10 mouse cellular contexts compared by ENCODE assay signal in genomic region chr2:52039083-52039801, GRCm38 (mm10). TPM values are rescaled to one million over a fixed set of nuclear protein-coding genes. Genes with fewer than 3 reads are reported as not detected.
DNase-seq lines count a peak whose midpoint lies in the region; ATAC-seq lines count a peak whose summit lies in the region.
"Had no signal": no experiment of that assay in that cellular context is flagged by ENCODE, and none has a peak within 500 bp of the region (broad histone marks: within the 10 kb centered on the region; RNA-seq: fewer than 3 reads in every experiment).

No protein-coding gene starts in this region.

- no peak for ATAC-seq in hindbrain, embryonic 11.5 days (ENCODE audit: low FRiP score)
- no peak for ATAC-seq in midbrain, embryonic 13.5 days

- H3K27me3 ChIP-seq in embryonic facial prominence, embryonic 10.5 days (replicated peaks; ENCODE audit: low read depth, poor library complexity, severe bottlenecking), result no peaks in the 10 kb centered on the region
- H3K27me3 ChIP-seq in hindbrain, embryonic 11.5 days (ENCODE audit: control insufficient read depth, insufficient read depth, low read length), result no peaks in the 10 kb centered on the region
- H3K27me3 ChIP-seq in midbrain, embryonic 13.5 days, result no peaks in the 10 kb centered on the region; the same call in 1 of the 2 replicates

- DNase-seq in NIH3T3 (ENCODE audit: low read depth), result peak; percentile 53
- DNase-seq in embryonic facial prominence, embryonic 10.5 days (ENCODE audit: low spot score), result peak; percentile 74
- peak; percentile 47 for DNase-seq in hindbrain, embryonic 11.5 days (ENCODE audit: low spot score)
- DNase-seq in spleen, adult 18-20 months, result no peak
- no peak for DNase-seq in right cerebral cortex, adult 18-20 months
- no peak for DNase-seq in adrenal gland, adult 18-20 months (ENCODE audit: low spot score in 2 of 2)
- DNase-seq: adrenal gland, postnatal 25 days; heart, postnatal 4 days; lung, postnatal 10 days had no signal

- peak overlapping the region; percentile 64 for H3K4me3 ChIP-seq in embryonic facial prominence, embryonic 10.5 days
- H3K4me3 ChIP-seq in hindbrain, embryonic 11.5 days (ENCODE audit: low read depth, low read length), result peak overlapping the region; percentile 35
- 0 out of 2 replicates have a peak overlapping the region, but pooled peaks have one; percentile 7 for H3K4me3 ChIP-seq in midbrain, embryonic 13.5 days (replicated peaks)

- H3K4me2 ChIP-seq in hindbrain, embryonic 11.5 days (replicated peaks; ENCODE audit: low read depth, low read length), result peak overlapping the region; percentile 32
- peak overlapping the region; percentile 61 for H3K4me2 ChIP-seq in midbrain, embryonic 13.5 days (replicated peaks)

- H3K9ac ChIP-seq in hindbrain, embryonic 11.5 days (ENCODE audit: low read depth, low read length), result peak overlapping the region; percentile 34; the same call in 1 of the 2 replicates
- H3K9ac ChIP-seq in midbrain, embryonic 13.5 days (replicated peaks), result no peak overlapping the region

- WGBS in embryonic facial prominence, embryonic 10.5 days, result 13% methylated on average over 8 of the region's 8 CpGs
- 29% methylated on average over 8 of the region's 8 CpGs for WGBS in hindbrain, embryonic 11.5 days
- WGBS in midbrain, embryonic 13.5 days, result 31% methylated on average over 8 of the region's 8 CpGs

- no peaks in the 10 kb centered on the region for H3K9me3 ChIP-seq in embryonic facial prominence, embryonic 10.5 days
- no peaks in the 10 kb centered on the region for H3K9me3 ChIP-seq in hindbrain, embryonic 11.5 days (ENCODE audit: control insufficient read depth, low read length)
- no peaks in the 10 kb centered on the region for H3K9me3 ChIP-seq in midbrain, embryonic 13.5 days

- peaks cover 19% of the 10 kb centered on the region for H3K36me3 ChIP-seq in embryonic facial prominence, embryonic 10.5 days (replicated peaks)
- no peaks in the 10 kb centered on the region for H3K36me3 ChIP-seq in hindbrain, embryonic 11.5 days (ENCODE audit: control insufficient read depth, insufficient read depth, low read length)
- no peaks in the 10 kb centered on the region for H3K36me3 ChIP-seq in midbrain, embryonic 13.5 days

- peaks cover 14% of the 10 kb centered on the region for H3K4me1 ChIP-seq in embryonic facial prominence, embryonic 10.5 days
- H3K4me1 ChIP-seq in hindbrain, embryonic 11.5 days (replicated peaks; ENCODE audit: control insufficient read depth, insufficient read depth, low read length), result no peaks in the 10 kb centered on the region
- H3K4me1 ChIP-seq in midbrain, embryonic 13.5 days (replicated peaks), result peaks cover 16% of the 10 kb centered on the region

- peak overlapping the region; percentile 85 for H3K27ac ChIP-seq in embryonic facial prominence, embryonic 10.5 days (replicated peaks)
- no peak overlapping the region for H3K27ac ChIP-seq in hindbrain, embryonic 11.5 days (ENCODE audit: low read depth, low read length)
- H3K27ac ChIP-seq in midbrain, embryonic 13.5 days, result no peak overlapping the region

RNA-seq across cellular contexts. Expression of gene Tnfaip6, which starts 1.4 kb away (rescaled TPM):
- polyA plus RNA-seq in embryonic facial prominence, embryonic 10.5 days (2016; fragmentation: Nextera tagmentation; extraction: Ambion mirVana), result 44.7 and 57.7 TPM in 2 replicates
- polyA plus RNA-seq in hindbrain, embryonic 11.5 days (2014; fragmentation: Nextera tagmentation; extraction: Ambion mirVana), result 30.1 and 31.2 TPM in 2 replicates
- 6.2 and 6.8 TPM in 2 replicates for polyA plus RNA-seq in midbrain, embryonic 13.5 days (2015; fragmentation: Nextera tagmentation; extraction: Ambion mirVana)
- 1 to 10 TPM; 1.7 to 2.3 TPM for total RNA-seq in adrenal gland, adult 18-20 months (2021)
- total RNA-seq: adrenal gland, postnatal 25 days had no signal

RNA-seq across cellular contexts. Expression of gene Rif1, which starts 33.4 kb away (rescaled TPM):
- 41.0 and 43.4 TPM in 2 replicates for polyA plus RNA-seq in embryonic facial prominence, embryonic 10.5 days (2016; fragmentation: Nextera tagmentation; extraction: Ambion mirVana)
- polyA plus RNA-seq in hindbrain, embryonic 11.5 days (2014; fragmentation: Nextera tagmentation; extraction: Ambion mirVana), result 46.7 and 47.7 TPM in 2 replicates
- 22.3 and 28.7 TPM in 2 replicates for polyA plus RNA-seq in midbrain, embryonic 13.5 days (2015; fragmentation: Nextera tagmentation; extraction: Ambion mirVana)
- 10 to 100 TPM; 29.1 to 34.4 TPM for total RNA-seq in adrenal gland, adult 18-20 months (2021)

Comparison
In these comparisons a context has a peak if more than half of its experiments do, and no peak if none do; other contexts are left out.
1. DNase-seq: peak in NIH3T3 (single experiment), embryonic facial prominence, embryonic 10.5 days (single experiment) and hindbrain, embryonic 11.5 days (single experiment); none in spleen, adult 18-20 months (0 of 2), right cerebral cortex, adult 18-20 months (single experiment) and adrenal gland, adult 18-20 months (0 of 2).
2. H3K4me3 ChIP-seq: peak in every context shown above with its lines; median percentile 64 in embryonic facial prominence, embryonic 10.5 days; 35 in hindbrain, embryonic 11.5 days; 7 in midbrain, embryonic 13.5 days.